Mouse (Mus musculus): ENCODE measurements around the gene Sept9. TPM values are rescaled to one million over a fixed set of nuclear protein-coding genes. Genes with fewer than 3 reads are reported as not detected.

Sept9 gene
- polyA plus RNA-seq, 2 experiments, result 14.9 to 25.5 TPM

DNA sequence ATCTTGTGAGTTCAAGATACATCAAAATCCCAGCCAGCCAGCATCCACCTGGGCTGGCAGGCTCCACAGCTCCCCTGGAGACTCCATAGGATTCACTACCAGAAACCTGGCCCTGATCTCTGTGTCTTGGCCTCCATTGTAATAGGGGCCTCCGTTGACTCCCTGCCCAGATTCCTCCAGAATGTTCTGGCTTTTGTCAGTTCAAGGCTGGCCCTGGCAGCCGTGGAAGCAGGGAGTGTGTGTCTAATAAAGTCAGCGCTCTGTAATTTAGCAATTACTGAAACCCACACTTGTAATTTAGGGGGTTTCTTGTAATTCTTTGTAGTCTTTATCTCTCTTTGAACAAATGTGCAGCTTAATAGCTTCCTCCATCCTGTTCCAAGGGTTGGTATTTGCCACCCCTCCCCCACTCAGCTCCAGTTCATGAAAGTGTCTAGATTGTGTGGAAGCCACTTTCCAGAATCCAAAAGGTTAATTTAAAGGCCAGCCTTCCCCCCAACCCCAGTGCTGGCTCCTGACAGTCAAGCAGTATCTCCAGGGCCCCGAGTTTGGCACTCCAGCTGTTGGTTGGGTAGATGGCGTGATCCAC is 170.9 kb downstream of the Sept9 start:
- TF ChIP-seq CTCF (IDR thresholded peaks at IDR 0.05; ENCODE audit: low read depth), result no peak
- no peak overlapping the region for H3K4me2 ChIP-seq (ENCODE audit: low read depth)
- H3K27me3 ChIP-seq (ENCODE audit: control insufficient read depth, insufficient read depth, low read length), result no peaks in the 10 kb centered on the region
- no peaks in the 10 kb centered on the region for H3K36me3 ChIP-seq (replicated peaks; ENCODE audit: control insufficient read depth, insufficient read depth, low read depth)
- H3K4me1 ChIP-seq (replicated peaks; ENCODE audit: control insufficient read depth in 2 of 2, insufficient read depth in 2 of 2, low read length in 1 of 2), result peaks cover 0 to 4% of the 10 kb centered on the region in 2 experiments; a peak in 1 of 4 replicates
- DNase-seq (ENCODE audit: low read depth in 3 of 3, low spot score in 3 of 3) (no peak), ATAC-seq (ENCODE audit: insufficient read depth) (no peak)
- H3K9me3 ChIP-seq (ENCODE audit: control insufficient read depth, low read length), result no peaks in the 10 kb centered on the region
- H3K9ac ChIP-seq (replicated peaks), result no peak overlapping the region
- H3K27ac ChIP-seq, result no peak overlapping the region
- H3K4me3 ChIP-seq (ENCODE audit: insufficient read depth in 1 of 2, low read depth in 2 of 2, low read length in 2 of 2), result no peak overlapping the region
- WGBS (ENCODE audit: insufficient replicate concordance), result 38% methylated on average over 5 of the region's 5 CpGs

DNA sequence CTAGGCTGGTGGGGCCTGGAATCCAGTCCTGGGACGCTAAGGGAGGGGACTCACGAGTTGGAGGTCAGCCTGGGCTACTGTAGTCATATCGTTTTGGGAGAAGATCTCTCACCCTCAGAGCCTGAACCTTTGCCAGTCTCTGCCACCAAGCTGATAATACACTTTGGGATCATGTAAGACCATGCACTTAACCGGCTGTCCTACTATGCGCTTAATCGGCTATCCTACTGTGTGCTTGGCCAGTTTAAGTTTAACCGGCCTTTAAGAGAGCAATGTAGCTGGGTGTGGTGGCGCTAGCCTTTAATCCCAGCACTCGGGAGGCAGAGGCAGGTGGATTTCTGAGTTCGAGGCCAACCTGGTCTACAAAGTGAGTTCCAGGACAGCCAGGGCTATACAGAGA is 173.1 kb downstream of the Sept9 start:
- ATAC-seq (ENCODE audit: insufficient read depth) (no peak), DNase-seq (ENCODE audit: low read depth in 3 of 3, low spot score in 3 of 3) (no peak)
- no peak overlapping the region for H3K4me2 ChIP-seq (ENCODE audit: low read depth)
- H3K36me3 ChIP-seq (replicated peaks; ENCODE audit: control insufficient read depth, insufficient read depth, low read depth), result no peaks in the 10 kb centered on the region
- 75% methylated on average over 10 of the region's 10 CpGs for WGBS (ENCODE audit: insufficient replicate concordance)
- peaks cover 0 to 4% of the 10 kb centered on the region in 2 experiments; a peak in 1 of 4 replicates for H3K4me1 ChIP-seq (replicated peaks; ENCODE audit: control insufficient read depth in 2 of 2, insufficient read depth in 2 of 2, low read length in 1 of 2)
- H3K9me3 ChIP-seq (ENCODE audit: control insufficient read depth, low read length), result no peaks in the 10 kb centered on the region
- no peak for TF ChIP-seq EP300 (IDR thresholded peaks at IDR 0.05; ENCODE audit: low read depth)
- TF ChIP-seq CTCF (IDR thresholded peaks at IDR 0.05; ENCODE audit: low read depth), result no peak
- H3K9ac ChIP-seq (replicated peaks), result no peak overlapping the region
- no peak overlapping the region for H3K27ac ChIP-seq
- no peaks in the 10 kb centered on the region for H3K27me3 ChIP-seq (ENCODE audit: control insufficient read depth, insufficient read depth, low read length)
- H3K4me3 ChIP-seq (ENCODE audit: insufficient read depth in 1 of 2, low read depth in 2 of 2, low read length in 2 of 2), result no peak overlapping the region

DNA sequence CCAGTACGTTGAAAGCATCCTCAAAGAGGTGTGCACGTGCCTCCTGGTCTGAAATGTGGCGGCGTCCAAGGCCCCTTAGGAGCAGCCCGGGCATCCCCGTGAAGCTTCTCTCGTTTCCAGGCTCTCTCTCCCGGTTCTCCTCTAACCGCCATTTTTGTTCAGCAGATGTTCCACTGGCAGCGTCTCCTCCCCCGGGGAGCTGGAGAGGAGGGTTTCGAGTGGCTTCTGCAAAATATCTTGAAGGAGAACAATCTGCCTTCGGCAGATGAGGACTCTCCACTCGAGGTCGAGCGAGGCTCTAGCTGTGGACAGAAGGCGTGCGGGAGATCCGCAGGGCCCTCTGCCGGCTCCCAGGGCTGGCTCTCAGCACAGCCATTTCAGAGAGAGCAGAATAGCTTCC is 173.7 kb downstream of the Sept9 start:
- WGBS (ENCODE audit: insufficient replicate concordance), result 73% methylated on average over 20 of the region's 20 CpGs

DNA sequence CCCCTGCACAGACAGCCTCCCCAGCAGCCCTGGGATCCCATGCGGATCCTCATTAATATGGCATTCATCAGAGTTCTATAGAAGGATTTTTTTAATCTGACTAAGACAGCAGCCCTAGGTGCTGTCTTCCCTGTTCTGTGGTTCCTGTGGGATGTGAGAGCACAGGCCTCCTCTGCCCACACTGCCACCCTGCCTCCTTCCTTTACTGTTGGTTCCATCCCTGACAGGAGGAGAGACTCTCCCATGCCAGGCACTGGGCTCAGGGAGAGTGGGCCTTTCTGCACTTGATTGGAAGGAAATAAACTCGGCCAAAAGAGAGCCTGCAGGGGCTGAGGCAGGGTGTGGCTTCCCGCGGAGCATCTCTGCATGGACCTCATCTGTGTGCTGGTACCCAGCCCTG is 174.4 kb downstream of the Sept9 start:
- ATAC-seq (ENCODE audit: insufficient read depth), result no peak
- Histone ChIP-seq H3K4me1 (replicated peaks; ENCODE audit: control insufficient read depth in 2 of 2, insufficient read depth in 2 of 2, low read length in 1 of 2) (peaks cover 0 to 4% of the 10 kb centered on the region in 2 experiments; a peak in 1 of 4 replicates), H3K9me3 (ENCODE audit: control insufficient read depth, low read length) (no peaks in the 10 kb centered on the region), H3K4me3 (ENCODE audit: insufficient read depth in 1 of 2, low read depth in 2 of 2, low read length in 2 of 2) (no peak overlapping the region), H3K9ac (replicated peaks) (no peak overlapping the region), H3K4me2 (ENCODE audit: low read depth) (no peak overlapping the region), H3K27ac (no peak overlapping the region), H3K27me3 (ENCODE audit: control insufficient read depth, insufficient read depth, low read length) (no peaks in the 10 kb centered on the region), H3K36me3 (replicated peaks; ENCODE audit: control insufficient read depth, insufficient read depth, low read depth) (no peaks in the 10 kb centered on the region)
- WGBS (ENCODE audit: insufficient replicate concordance), result 31% methylated on average over 4 of the region's 4 CpGs
- TF ChIP-seq CTCF (IDR thresholded peaks at IDR 0.05; ENCODE audit: low read depth) (no peak), EP300 (IDR thresholded peaks at IDR 0.05; ENCODE audit: low read depth) (no peak)
- no peak for DNase-seq (ENCODE audit: low read depth in 3 of 3, low spot score in 3 of 3)

More for the DNA sequence above, 173.7 kb downstream of the Sept9 start:
- Histone ChIP-seq H3K9ac (replicated peaks) (no peak overlapping the region), H3K27me3 (ENCODE audit: control insufficient read depth, insufficient read depth, low read length) (no peaks in the 10 kb centered on the region), H3K4me3 (ENCODE audit: insufficient read depth in 1 of 2, low read depth in 2 of 2, low read length in 2 of 2) (no peak overlapping the region), H3K9me3 (ENCODE audit: control insufficient read depth, low read length) (no peaks in the 10 kb centered on the region), H3K36me3 (replicated peaks; ENCODE audit: control insufficient read depth, insufficient read depth, low read depth) (no peaks in the 10 kb centered on the region), H3K4me2 (ENCODE audit: low read depth) (no peak overlapping the region), H3K4me1 (replicated peaks; ENCODE audit: control insufficient read depth in 2 of 2, insufficient read depth in 2 of 2, low read length in 1 of 2) (peaks cover 0 to 4% of the 10 kb centered on the region in 2 experiments; a peak in 1 of 4 replicates), H3K27ac (no peak overlapping the region)
- ATAC-seq (ENCODE audit: insufficient read depth) (no peak), DNase-seq (ENCODE audit: low read depth in 3 of 3, low spot score in 3 of 3) (no peak)
- TF ChIP-seq EP300 (IDR thresholded peaks at IDR 0.05; ENCODE audit: low read depth) (no peak), CTCF (IDR thresholded peaks at IDR 0.05; ENCODE audit: low read depth) (no peak)

DNA sequence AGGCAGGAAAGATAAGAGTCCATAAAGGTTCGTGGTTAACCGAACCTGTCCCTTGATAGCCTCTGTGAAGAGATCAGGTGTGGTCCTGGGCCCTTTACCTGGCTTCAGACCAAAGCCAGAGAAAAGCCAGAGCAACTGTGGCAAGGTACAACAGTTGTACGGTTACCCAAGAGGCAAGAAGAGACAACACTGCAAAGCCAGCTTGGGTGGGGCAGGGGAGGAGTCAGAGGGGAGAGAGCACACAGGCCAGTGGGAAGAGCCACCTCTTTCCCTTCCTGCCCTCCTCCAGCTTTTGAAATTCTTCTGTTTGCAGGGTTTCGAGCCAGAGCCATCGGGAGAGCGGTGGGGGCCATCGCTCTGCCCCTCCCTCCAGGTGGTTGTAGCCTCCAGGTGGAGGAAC is 174.8 kb downstream of the Sept9 start:
- no peaks in the 10 kb centered on the region for H3K9me3 ChIP-seq (ENCODE audit: control insufficient read depth, low read length)
- no peak overlapping the region for H3K9ac ChIP-seq (replicated peaks)
- peaks cover 0 to 4% of the 10 kb centered on the region in 2 experiments; a peak in 1 of 4 replicates for H3K4me1 ChIP-seq (replicated peaks; ENCODE audit: control insufficient read depth in 2 of 2, insufficient read depth in 2 of 2, low read length in 1 of 2)
- no peak for DNase-seq (ENCODE audit: low read depth in 3 of 3, low spot score in 3 of 3)
- no peaks in the 10 kb centered on the region for H3K27me3 ChIP-seq (ENCODE audit: control insufficient read depth, insufficient read depth, low read length)
- TF ChIP-seq CTCF (IDR thresholded peaks at IDR 0.05; ENCODE audit: low read depth) (no peak), EP300 (IDR thresholded peaks at IDR 0.05; ENCODE audit: low read depth) (no peak)
- no peak overlapping the region for H3K27ac ChIP-seq
- ATAC-seq (ENCODE audit: insufficient read depth), result no peak
- 42% methylated on average over 7 of the region's 7 CpGs for WGBS (ENCODE audit: insufficient replicate concordance)
- no peak overlapping the region for H3K4me2 ChIP-seq (ENCODE audit: low read depth)
- H3K4me3 ChIP-seq (ENCODE audit: insufficient read depth in 1 of 2, low read depth in 2 of 2, low read length in 2 of 2), result no peak overlapping the region
- no peaks in the 10 kb centered on the region for H3K36me3 ChIP-seq (replicated peaks; ENCODE audit: control insufficient read depth, insufficient read depth, low read depth)
